Mouse (Mus musculus): ENCODE data around the gene Tbc1d14. TPM values are rescaled to one million over a fixed set of nuclear protein-coding genes. Genes with fewer than 3 reads are reported as not detected.
A peak's percentile ranks its signal among the peaks of the same experiment; 100 is the strongest.

Gene Tbc1d14
- total RNA-seq, 2 experiments from 2014 or later: 101 to 105 TPM

GRCm38 (mm10) chr5:36479735-36480134 is 113.3 kb downstream of the Tbc1d14 start:
- DNase-seq (ENCODE audit: low spot score in 2 of 2): no peak
- no peak for TF ChIP-seq CTCF (conservative IDR thresholded peaks at IDR 0.05)
- Histone ChIP-seq H3K4me3 (no peak overlapping the region), H3K27ac (peak overlapping the region; percentile 32; the same call in 1 of the 2 replicates)

- Histone ChIP-seq H3K27ac (peak overlapping the region; percentile 32; the same call in 1 of the 2 replicates), H3K4me3 (no peak overlapping the region)
- DNase-seq (ENCODE audit: low spot score in 2 of 2): no peak
- TF ChIP-seq CTCF (conservative IDR thresholded peaks at IDR 0.05): no peak
Measured at GRCm38 (mm10) chr5:36478540-36479420, 114.3 kb downstream of the Tbc1d14 start.

- Histone ChIP-seq H3K4me3 (no peak overlapping the region), H3K27ac (0 out of 2 replicates have a peak overlapping the region, but pooled peaks have one; percentile 32)
- DNase-seq (ENCODE audit: low spot score in 2 of 2): no peak
- no peak for TF ChIP-seq CTCF (conservative IDR thresholded peaks at IDR 0.05)
Measured at GRCm38 (mm10) chr5:36477486-36477885, 115.6 kb downstream of the Tbc1d14 start.

- DNase-seq (ENCODE audit: low spot score in 2 of 2): peak; percentile 59 to 76
- H3K4me3 ChIP-seq: no peak overlapping the region
- no peak overlapping the region for H3K27ac ChIP-seq
- TF ChIP-seq CTCF (conservative IDR thresholded peaks at IDR 0.05): peak; percentile 87
Measured at GRCm38 (mm10) chr5:36474283-36474682, 118.8 kb downstream of the Tbc1d14 start.

- no peak for TF ChIP-seq CTCF (conservative IDR thresholded peaks at IDR 0.05)
- no peak for DNase-seq (ENCODE audit: low spot score in 2 of 2)
- Histone ChIP-seq H3K27ac (no peak overlapping the region; the same call in 1 of the 2 replicates), H3K4me3 (no peak overlapping the region)
Measured at GRCm38 (mm10) chr5:36472876-36473655, 120.0 kb downstream of the Tbc1d14 start.

DNA sequence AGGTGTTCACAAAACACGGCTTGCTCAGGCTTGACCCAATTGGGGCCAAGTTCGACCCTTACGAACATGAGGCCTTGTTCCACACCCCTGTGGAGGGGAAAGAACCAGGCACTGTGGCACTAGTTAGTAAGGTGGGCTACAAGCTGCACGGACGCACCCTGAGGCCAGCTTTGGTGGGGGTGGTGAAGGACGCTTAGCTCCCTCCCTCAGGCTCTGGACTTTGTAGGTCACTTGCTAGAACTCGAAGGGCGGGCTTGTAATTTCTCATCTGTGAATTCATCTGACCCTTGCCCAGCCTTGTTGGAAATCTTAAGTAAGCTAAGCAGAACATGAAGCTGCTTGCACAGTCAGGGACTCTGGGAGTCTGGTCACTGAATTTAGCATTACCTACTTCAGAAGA is 121.9 kb downstream of the Tbc1d14 start:
- Histone ChIP-seq H3K27ac (no peak overlapping the region), H3K4me3 (no peak overlapping the region)
- no peak for TF ChIP-seq CTCF (conservative IDR thresholded peaks at IDR 0.05)
- DNase-seq (ENCODE audit: low spot score in 2 of 2): no peak

- Histone ChIP-seq H3K4me3 (peak overlapping the region; percentile 68), H3K27ac (peak overlapping the region; percentile 92; the same call in 1 of the 2 replicates)
- no peak for DNase-seq (ENCODE audit: low spot score in 2 of 2)
- TF ChIP-seq CTCF (conservative IDR thresholded peaks at IDR 0.05): no peak
Measured at GRCm38 (mm10) chr5:36465889-36466288, 127.2 kb downstream of the Tbc1d14 start.

GRCm38 (mm10) chr5:36464709-36465661 is 128.1 kb downstream of the Tbc1d14 start, which contains the start of gene Grpel1:
Gene Grpel1, plus strand, starts transcription at chr5:36464998.
- DNase-seq (ENCODE audit: low spot score in 2 of 2): peak; percentile 96 to 100
- Histone ChIP-seq H3K4me3 (peak within 1 kb of the TSS; percentile 81), H3K27ac (peak within 1 kb of the TSS; percentile 92)
- 0 out of 2 replicates have a peak, but pooled peaks have one; percentile 8 for TF ChIP-seq CTCF (conservative IDR thresholded peaks at IDR 0.05)

GRCm38 (mm10) chr5:36463391-36463790 is 129.7 kb downstream of the Tbc1d14 start:
- no peak for DNase-seq (ENCODE audit: low spot score in 2 of 2)
- H3K4me3 ChIP-seq: no peak overlapping the region
- H3K27ac ChIP-seq: no peak overlapping the region
- no peak for TF ChIP-seq CTCF (conservative IDR thresholded peaks at IDR 0.05)

DNA sequence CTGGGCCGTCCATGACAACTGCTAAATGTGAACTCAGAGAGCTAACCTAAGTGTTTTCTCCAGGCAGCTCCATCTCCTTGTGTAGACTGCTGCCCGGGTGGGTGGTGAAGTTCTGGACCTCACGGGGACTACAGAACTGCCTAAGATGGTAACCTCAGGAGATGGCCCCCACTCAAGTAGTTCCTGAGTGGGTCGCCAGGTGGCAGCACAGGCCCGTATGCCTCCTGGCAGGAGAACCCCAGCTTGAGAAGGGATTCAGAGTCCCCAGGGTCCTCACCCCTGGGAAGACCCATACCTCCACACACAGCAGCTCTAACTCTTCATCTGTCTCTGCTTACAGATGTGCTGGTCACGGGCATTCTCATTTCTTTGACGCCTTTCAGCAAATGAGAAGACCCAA is 130.3 kb downstream of the Tbc1d14 start:
- peak; percentile 58 to 89 for DNase-seq (ENCODE audit: low spot score in 2 of 2)
- Histone ChIP-seq H3K27ac (no peak overlapping the region), H3K4me3 (no peak overlapping the region)
- TF ChIP-seq CTCF (conservative IDR thresholded peaks at IDR 0.05): peak; percentile 98

DNA sequence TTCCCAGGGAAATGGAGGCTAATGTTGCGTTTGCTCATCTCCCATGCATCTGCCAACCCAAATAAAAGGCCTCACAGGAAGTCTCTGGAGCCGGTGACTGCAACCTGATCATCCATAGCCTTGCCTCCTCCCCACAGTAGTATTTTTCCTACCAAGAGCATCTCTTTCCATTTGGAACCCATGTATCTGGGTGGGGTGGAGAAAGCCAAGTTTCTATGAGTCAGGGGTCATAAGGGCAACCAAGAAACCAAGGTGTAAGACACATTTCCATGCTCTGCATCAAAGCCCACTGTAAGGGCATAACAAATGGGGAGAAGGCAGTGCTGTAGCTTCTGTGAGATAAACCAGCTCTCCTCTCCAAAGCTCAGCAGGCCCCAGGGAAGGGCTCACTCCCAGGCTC is 131.8 kb downstream of the Tbc1d14 start:
- no peak for DNase-seq (ENCODE audit: low spot score in 2 of 2)
- H3K4me3 ChIP-seq: no peak overlapping the region
- TF ChIP-seq CTCF (conservative IDR thresholded peaks at IDR 0.05): no peak
- H3K27ac ChIP-seq: no peak overlapping the region

GRCm38 (mm10) chr5:36460712-36461111 is 132.4 kb downstream of the Tbc1d14 start:
- Histone ChIP-seq H3K4me3 (no peak overlapping the region), H3K27ac (no peak overlapping the region)
- no peak for TF ChIP-seq CTCF (conservative IDR thresholded peaks at IDR 0.05)
- no peak for DNase-seq (ENCODE audit: low spot score in 2 of 2)
